In the genomic region with DNA sequence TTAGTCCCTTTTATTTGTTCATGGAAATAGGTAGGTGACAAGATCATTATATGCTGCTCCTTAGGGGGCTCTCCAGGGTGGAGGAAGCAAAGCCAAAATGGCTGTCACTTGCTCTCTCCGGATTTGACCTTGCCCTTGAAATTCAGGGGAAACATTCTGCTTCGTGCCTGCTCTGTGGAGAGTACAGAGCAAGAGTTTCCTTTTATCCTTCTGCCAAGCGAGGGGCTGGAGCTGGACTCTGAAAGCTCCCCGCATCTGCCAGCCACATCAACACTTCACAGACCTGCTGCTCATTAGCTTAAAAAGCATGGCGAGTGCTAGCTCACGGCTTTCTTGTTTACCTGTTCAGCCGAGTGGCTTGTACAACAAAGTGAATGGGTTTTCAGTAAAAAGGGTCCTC, we compare ENCODE assay signal across 16 mouse cellular contexts.
A peak's percentile ranks its signal among the peaks of the same experiment; 100 is the strongest.
DNase-seq lines count a peak whose midpoint lies in the region; ATAC-seq lines count a peak whose summit lies in the region.
"Had no signal": no experiment of that assay in that cellular context is flagged by ENCODE, and none has a peak within 500 bp of the region (broad histone marks: within the 10 kb centered on the region; RNA-seq: fewer than 3 reads in every experiment).

No protein-coding gene starts in this region.

- peak; percentile 50 for ATAC-seq in forebrain, embryonic 13.5 days
- no peak for ATAC-seq in forebrain, embryonic 11.5 days (replicated peaks; ENCODE audit: low FRiP score)
- ATAC-seq in midbrain, embryonic 11.5 days (ENCODE audit: low FRiP score): no peak
- ATAC-seq in midbrain, embryonic 13.5 days: no peak
- peak; percentile 68 for ATAC-seq in forebrain, embryonic 16.5 days
- ATAC-seq: intestine, postnatal 0 days had no signal

- 27% methylated on average over 7 of the region's 7 CpGs for WGBS in forebrain, embryonic 13.5 days
- WGBS in forebrain, embryonic 11.5 days: 57% methylated on average over 7 of the region's 7 CpGs
- WGBS in midbrain, embryonic 11.5 days: 56% methylated on average over 7 of the region's 7 CpGs
- 48% methylated on average over 7 of the region's 7 CpGs for WGBS in midbrain, embryonic 13.5 days
- 13% methylated on average over 7 of the region's 7 CpGs for WGBS in forebrain, embryonic 16.5 days

- no peaks in the 10 kb centered on the region for H3K36me3 ChIP-seq in forebrain, embryonic 13.5 days (ENCODE audit: poor library complexity, severe bottlenecking)
- H3K36me3 ChIP-seq in forebrain, embryonic 11.5 days (ENCODE audit: control insufficient read depth, insufficient read depth, low read length): no peaks in the 10 kb centered on the region
- no peaks in the 10 kb centered on the region for H3K36me3 ChIP-seq in midbrain, embryonic 11.5 days (ENCODE audit: control insufficient read depth, insufficient read depth, low read length)
- no peaks in the 10 kb centered on the region for H3K36me3 ChIP-seq in midbrain, embryonic 13.5 days
- H3K36me3 ChIP-seq in forebrain, embryonic 16.5 days (ENCODE audit: control insufficient read depth, insufficient read depth): no peaks in the 10 kb centered on the region
- H3K36me3 ChIP-seq: heart, embryonic 15.5 days; hindbrain, embryonic 15.5 days had no signal

- H3K4me1 ChIP-seq in forebrain, embryonic 13.5 days: peaks cover 15% of the 10 kb centered on the region; the same call in 1 of the 2 replicates
- H3K4me1 ChIP-seq in forebrain, embryonic 11.5 days (replicated peaks; ENCODE audit: control insufficient read depth, insufficient read depth, low read length): no peaks in the 10 kb centered on the region
- no peaks in the 10 kb centered on the region; the same call in 1 of the 2 replicates for H3K4me1 ChIP-seq in midbrain, embryonic 11.5 days (ENCODE audit: control insufficient read depth, insufficient read depth, low read length)
- H3K4me1 ChIP-seq in midbrain, embryonic 13.5 days (replicated peaks): 0 out of 2 replicates have a peak, but pooled peaks cover 7% of the 10 kb centered on the region
- H3K4me1 ChIP-seq in forebrain, embryonic 16.5 days (replicated peaks; ENCODE audit: control insufficient read depth, insufficient read depth, low read length): peaks cover 11% of the 10 kb centered on the region; the same call in 1 of the 2 replicates

- no peak overlapping the region; the same call in 1 of the 2 replicates for H3K4me2 ChIP-seq in forebrain, embryonic 13.5 days
- no peak overlapping the region for H3K4me2 ChIP-seq in forebrain, embryonic 11.5 days (ENCODE audit: low read depth, low read length, severe bottlenecking)
- no peak overlapping the region for H3K4me2 ChIP-seq in midbrain, embryonic 11.5 days
- H3K4me2 ChIP-seq in midbrain, embryonic 13.5 days (replicated peaks): no peak overlapping the region
- no peak overlapping the region for H3K4me2 ChIP-seq in forebrain, embryonic 16.5 days (ENCODE audit: low read length)
- H3K4me2 ChIP-seq: hindbrain, embryonic 15.5 days; liver, embryonic 11.5 days had no signal

- DNase-seq in forebrain, embryonic 11.5 days (ENCODE audit: low spot score): no peak
- DNase-seq in midbrain, embryonic 11.5 days (ENCODE audit: low spot score, missing footprints): peak; percentile 57
- peak; percentile 5 for DNase-seq in adrenal gland, postnatal 25 days
- no peak for DNase-seq in kidney, postnatal 25 days
- no peak for DNase-seq in layer of hippocampus, adult 8-10 months (ENCODE audit: low spot score in 2 of 2)
- DNase-seq: cerebellum, adult 9-10 months; gastrocnemius, postnatal 25 days; heart, adult 2 months; layer of hippocampus, postnatal 36 days had no signal

- no peaks in the 10 kb centered on the region for H3K9me3 ChIP-seq in forebrain, embryonic 13.5 days (replicated peaks)
- H3K9me3 ChIP-seq in forebrain, embryonic 11.5 days (ENCODE audit: control insufficient read depth, low read length): no peaks in the 10 kb centered on the region
- H3K9me3 ChIP-seq in midbrain, embryonic 11.5 days (ENCODE audit: control insufficient read depth, low read length): no peaks in the 10 kb centered on the region
- H3K9me3 ChIP-seq in midbrain, embryonic 13.5 days: no peaks in the 10 kb centered on the region
- no peaks in the 10 kb centered on the region for H3K9me3 ChIP-seq in forebrain, embryonic 16.5 days (ENCODE audit: control insufficient read depth, low read length)
- H3K9me3 ChIP-seq: heart, embryonic 15.5 days; hindbrain, embryonic 15.5 days had no signal

- H3K27me3 ChIP-seq in forebrain, embryonic 13.5 days: no peaks in the 10 kb centered on the region
- no peaks in the 10 kb centered on the region for H3K27me3 ChIP-seq in forebrain, embryonic 11.5 days (ENCODE audit: control insufficient read depth, insufficient read depth, low read length)
- H3K27me3 ChIP-seq in midbrain, embryonic 11.5 days (ENCODE audit: control insufficient read depth, insufficient read depth, low read length): no peaks in the 10 kb centered on the region
- no peaks in the 10 kb centered on the region for H3K27me3 ChIP-seq in midbrain, embryonic 13.5 days
- no peaks in the 10 kb centered on the region for H3K27me3 ChIP-seq in forebrain, embryonic 16.5 days (replicated peaks; ENCODE audit: control insufficient read depth, insufficient read depth, low read length)
- H3K27me3 ChIP-seq: heart, embryonic 15.5 days; hindbrain, embryonic 15.5 days had no signal

- H3K4me3 ChIP-seq in forebrain, embryonic 13.5 days: no peak overlapping the region
- H3K4me3 ChIP-seq in forebrain, embryonic 11.5 days (ENCODE audit: low read depth, low read length): no peak overlapping the region
- H3K4me3 ChIP-seq in midbrain, embryonic 11.5 days (ENCODE audit: low read depth, low read length): no peak overlapping the region
- H3K4me3 ChIP-seq in midbrain, embryonic 13.5 days (replicated peaks): no peak overlapping the region
- H3K4me3 ChIP-seq in forebrain, embryonic 16.5 days (replicated peaks; ENCODE audit: low read length): no peak overlapping the region
- H3K4me3 ChIP-seq: heart, adult 2 months; heart, embryonic 15.5 days; hindbrain, embryonic 15.5 days had no signal

- H3K9ac ChIP-seq in forebrain, embryonic 13.5 days: no peak overlapping the region
- no peak overlapping the region for H3K9ac ChIP-seq in forebrain, embryonic 11.5 days (ENCODE audit: low read length)
- H3K9ac ChIP-seq in midbrain, embryonic 11.5 days (ENCODE audit: low read length): no peak overlapping the region
- H3K9ac ChIP-seq in midbrain, embryonic 13.5 days (replicated peaks): no peak overlapping the region
- H3K9ac ChIP-seq in forebrain, embryonic 16.5 days (replicated peaks; ENCODE audit: low read depth, low read length): no peak overlapping the region
- H3K9ac ChIP-seq: heart, embryonic 15.5 days; hindbrain, embryonic 15.5 days had no signal

- no peak overlapping the region for H3K27ac ChIP-seq in forebrain, embryonic 13.5 days
- no peak overlapping the region for H3K27ac ChIP-seq in forebrain, embryonic 11.5 days (ENCODE audit: low read depth, low read length)
- no peak overlapping the region for H3K27ac ChIP-seq in midbrain, embryonic 11.5 days (ENCODE audit: low read depth, low read length)
- no peak overlapping the region for H3K27ac ChIP-seq in midbrain, embryonic 13.5 days
- no peak overlapping the region for H3K27ac ChIP-seq in forebrain, embryonic 16.5 days (ENCODE audit: low read length)
- H3K27ac ChIP-seq: heart, adult 2 months; heart, embryonic 15.5 days; hindbrain, embryonic 15.5 days had no signal

Comparison
In these comparisons a context has a peak if more than half of its experiments do, and no peak if none do; other contexts are left out.
1. ATAC-seq: peak in forebrain, embryonic 13.5 days (single experiment) and forebrain, embryonic 16.5 days (single experiment); none in forebrain, embryonic 11.5 days (single experiment), midbrain, embryonic 11.5 days (single experiment) and midbrain, embryonic 13.5 days (single experiment).
2. DNase-seq: peak in midbrain, embryonic 11.5 days (single experiment) and adrenal gland, postnatal 25 days (single experiment); none in forebrain, embryonic 11.5 days (single experiment), kidney, postnatal 25 days (0 of 2) and layer of hippocampus, adult 8-10 months (0 of 2).